Mouse (Mus musculus) intestine, postnatal 0 days (tissue): ENCODE results near the gene Fam43b. TPM values are rescaled to one million over a fixed set of nuclear protein-coding genes. Genes with fewer than 3 reads are reported as not detected.

Experiments
- ATAC-seq: fragments of 200-750 bp; cut with Nextera tagmentation; 2 replicates; pipeline ENCODE4 v1.8.0; 2017; ENCODE audit warnings: mild to moderate bottlenecking, moderate TSS enrichment, moderate library complexity
- H3K27ac ChIP-seq: fragments of 300-500 bp; sonication (generic); 2 replicates; pipeline ENCODE4 v1.5.1; 2014; ENCODE audit warnings: mild to moderate bottlenecking, low read depth, low read length, moderate library complexity
- H3K27me3 ChIP-seq: fragments of 300-500 bp; sonication (generic); replicated peaks from 2 replicates; pipeline ENCODE4 v1.6.1; 2014; ENCODE audit warnings: low read length, mixed read lengths; ENCODE audit not compliant: control insufficient read depth, insufficient read depth
- H3K36me3 ChIP-seq: fragments of 300-500 bp; sonication (generic); 2 replicates; pipeline ENCODE4 v1.6.1; 2014; ENCODE audit warnings: mild to moderate bottlenecking, moderate library complexity; ENCODE audit not compliant: control insufficient read depth, insufficient read depth
- H3K4me1 ChIP-seq: fragments of 300-500 bp; sonication (generic); replicated peaks from 2 replicates; pipeline ENCODE4 v1.6.1; 2014; ENCODE audit warnings: antibody characterized with exemption, low read length, mixed read lengths; ENCODE audit not compliant: control insufficient read depth, insufficient read depth
- H3K4me2 ChIP-seq: fragments of 300-500 bp; sonication (generic); replicated peaks from 2 replicates; pipeline ENCODE4 v1.6.1; 2014; ENCODE audit warnings: low read depth, mild to moderate bottlenecking, moderate library complexity
- H3K4me3 ChIP-seq: fragments of 300-500 bp; sonication (generic); 2 replicates; pipeline ENCODE4 v1.5.1; 2014; ENCODE audit warnings: low read depth, low read length
- H3K9ac ChIP-seq: fragments of 300-500 bp; sonication (generic); 2 replicates; pipeline ENCODE4 v1.6.1; 2014; ENCODE audit warnings: mild to moderate bottlenecking, low read depth, low read length
- H3K9me3 ChIP-seq: fragments of 300-500 bp; sonication (generic); 2 replicates; pipeline ENCODE4 v1.6.1; 2016; ENCODE audit warnings: mixed run types; ENCODE audit not compliant: control insufficient read depth
- CTCF ChIP-seq: sonication (generic); IDR thresholded peaks from 2 replicates; pipeline ENCODE4 v1.5.1; 2016; ENCODE audit warnings: low read depth, mild to moderate bottlenecking, control low read depth, antibody characterized with exemption, moderate library complexity
- WGBS: fragments of 180-500 bp; shearing (Covaris S2); extraction: QIAGEN DNeasy Blood & Tissue Kit; methylation state at CpG from one replicate; pipeline ENCODE4 v1.1.7; 2014; 5-methylcytosine and 5-hydroxymethylcytosine counted together
- polyA plus RNA-seq: library from polyadenylated mRNA; unstranded; fragments of >200 nt; fragmentation: Nextera tagmentation; extraction: Ambion mirVana; gene quantifications from 2 replicates; pipeline ENCODE4 v1.2.1, GENCODE M21; 2015

The Fam43b gene
- polyA plus RNA-seq: not detected in 2 replicates

- Histone ChIP-seq H3K36me3 (no peaks in the 10 kb centered on the region), H3K27ac (no peak within 1 kb of the TSS), H3K27me3 (peaks cover 54% of the 10 kb centered on the region), H3K4me2 (peak within 1 kb of the TSS; percentile 52), H3K9me3 (no peaks in the 10 kb centered on the region), H3K4me1 (no peaks in the 10 kb centered on the region), H3K4me3 (peak within 1 kb of the TSS; percentile 21), H3K9ac (no peak within 1 kb of the TSS)
- 1% methylated on average over 46 of the region's 46 CpGs for WGBS
- ATAC-seq: no peak
- TF ChIP-seq CTCF: no peak
These were observed at the start of gene Fam43b for GRCm38 (mm10) chr4:138395971-138396645. Gene Fam43b, minus strand, starts transcription at chr4:138396528.

GRCm38 (mm10) chr4:138444941-138445340 lies 48.6 kb upstream of the Fam43b start:
- Histone ChIP-seq H3K36me3 (peaks cover 22% of the 10 kb centered on the region), H3K4me2 (no peak overlapping the region), H3K27ac (no peak overlapping the region), H3K9ac (no peak overlapping the region), H3K4me3 (no peak overlapping the region), H3K9me3 (no peaks in the 10 kb centered on the region), H3K27me3 (no peaks in the 10 kb centered on the region), H3K4me1 (no peaks in the 10 kb centered on the region)
- ATAC-seq: no peak
- 35% methylated on average over 5 of the region's 5 CpGs for WGBS
- TF ChIP-seq CTCF: no peak

- WGBS: 48% methylated on average over 3 of the region's 3 CpGs
- no peaks in the 10 kb centered on the region for H3K27me3 ChIP-seq
- TF ChIP-seq CTCF: no peak
- no peak overlapping the region for H3K4me3 ChIP-seq
- no peak overlapping the region for H3K4me2 ChIP-seq
- H3K36me3 ChIP-seq: peaks cover 57% of the 10 kb centered on the region
- H3K9ac ChIP-seq: no peak overlapping the region
- H3K27ac ChIP-seq: no peak overlapping the region
- no peaks in the 10 kb centered on the region for H3K9me3 ChIP-seq
- no peak for ATAC-seq
- no peaks in the 10 kb centered on the region for H3K4me1 ChIP-seq
These were observed 43.7 kb upstream of the Fam43b start for GRCm38 (mm10) chr4:138440062-138440461.

- TF ChIP-seq CTCF: peak; percentile 51
- Histone ChIP-seq H3K4me2 (peak within 1 kb of the TSS; percentile 80), H3K27ac (peak within 1 kb of the TSS; percentile 92), H3K9me3 (no peaks in the 10 kb centered on the region), H3K4me3 (peak within 1 kb of the TSS; percentile 92), H3K9ac (peak within 1 kb of the TSS; percentile 86), H3K4me1 (no peaks in the 10 kb centered on the region; the same call in 1 of the 2 replicates), H3K27me3 (0 out of 2 replicates have a peak, but pooled peaks cover 4% of the 10 kb centered on the region), H3K36me3 (peaks cover 32% of the 10 kb centered on the region)
- peak; percentile 87 for ATAC-seq
- WGBS: under 1% methylated on average over 64 of the region's 64 CpGs
These were observed 38.3 kb upstream of the Fam43b start, which contains the start of gene Mul1 for GRCm38 (mm10) chr4:138434347-138435316. Gene Mul1, plus strand, starts transcription at chr4:138434671.

GRCm38 (mm10) chr4:138431340-138431739 lies 35.0 kb upstream of the Fam43b start:
- Histone ChIP-seq H3K27me3 (0 out of 2 replicates have a peak, but pooled peaks cover 4% of the 10 kb centered on the region), H3K4me3 (no peak overlapping the region), H3K9ac (no peak overlapping the region), H3K27ac (no peak overlapping the region), H3K4me1 (no peaks in the 10 kb centered on the region; the same call in 1 of the 2 replicates), H3K9me3 (no peaks in the 10 kb centered on the region), H3K36me3 (no peaks in the 10 kb centered on the region), H3K4me2 (no peak overlapping the region)
- no peak for TF ChIP-seq CTCF
- no peak for ATAC-seq
- WGBS: 54% methylated on average over 8 of the region's 8 CpGs

- ATAC-seq: no peak
- WGBS: 34% methylated on average over 3 of the region's 3 CpGs
- Histone ChIP-seq H3K4me2 (no peak overlapping the region), H3K27ac (no peak overlapping the region), H3K36me3 (no peaks in the 10 kb centered on the region), H3K9me3 (no peaks in the 10 kb centered on the region), H3K4me3 (no peak overlapping the region), H3K9ac (no peak overlapping the region), H3K4me1 (no peaks in the 10 kb centered on the region; the same call in 1 of the 2 replicates), H3K27me3 (0 out of 2 replicates have a peak, but pooled peaks cover 4% of the 10 kb centered on the region)
- peak; percentile 70 for TF ChIP-seq CTCF
These were observed 33.5 kb upstream of the Fam43b start for GRCm38 (mm10) chr4:138429778-138430177.
